ENCODE assay signal across 20 mouse cellular contexts in genomic region chr6:84173626-84174025, GRCm38 (mm10).
A peak's percentile ranks its signal among the peaks of the same experiment; 100 is the strongest.
DNase-seq lines count a peak whose midpoint lies in the region; ATAC-seq and TF ChIP-seq lines count a peak whose summit lies in the region.
"Had no signal": no experiment of that assay in that cellular context is flagged by ENCODE, and none has a peak within 500 bp of the region (broad histone marks: within the 10 kb centered on the region; RNA-seq: fewer than 3 reads in every experiment).

No protein-coding gene starts in this region.

- 0 out of 2 replicates have a peak, but pooled peaks have one; percentile 18 for TF ChIP-seq EP300 in lung, postnatal 0 days (IDR thresholded peaks at IDR 0.05)

- H3K9me3 ChIP-seq in lung, postnatal 0 days (ENCODE audit: low read length): no peaks in the 10 kb centered on the region

- peak; percentile 57; the same call in 1 of the 2 replicates for ATAC-seq in lung, postnatal 0 days
- ATAC-seq in Patski: peak; percentile 92
- ATAC-seq: activated CD4-positive, CD25-positive, alpha-beta regulatory T cell, adult 4 months; CD4-positive, CD25-positive, alpha-beta regulatory T cell, adult 4 months had no signal

- H3K9ac ChIP-seq in lung, postnatal 0 days (replicated peaks; ENCODE audit: low read depth): no peak overlapping the region

- no peak for TF ChIP-seq CTCF in lung, postnatal 0 days (IDR thresholded peaks at IDR 0.05)
- no peak for TF ChIP-seq CTCF in Patski (IDR thresholded peaks at IDR 0.05)

- peak; percentile 27 for DNase-seq in lung, postnatal 0 days (ENCODE audit: low spot score)
- DNase-seq in lung, postnatal 10 days: no peak
- DNase-seq in lung, postnatal 25 days (ENCODE audit: low spot score): peak; percentile 2
- DNase-seq in lung, postnatal 4 days: no peak
- DNase-seq in Patski (ENCODE audit: low read depth, low spot score): no peak
- no peak for DNase-seq in kidney, adult 8-10 months
- DNase-seq: adrenal gland, adult 2 months; adrenal gland, adult 8-10 months; adrenal gland, postnatal 10 days; adrenal gland, postnatal 14 days; adrenal gland, postnatal 25 days; adrenal gland, postnatal 36 days; B cell, adult 2 months; cerebellum, adult 11 months; cerebellum, adult 11-12 months; cerebellum, adult 18-20 months; cerebellum, adult 2 months had no signal

- H3K4me3 ChIP-seq in lung, postnatal 0 days (ENCODE audit: low read depth, low read length): no peak overlapping the region

- in situ Hi-C loops in Patski (cut with MboI; ENCODE audit: low pct_unique_long_range_greater_than_20kb): no loop called here

- no peaks in the 10 kb centered on the region for H3K27me3 ChIP-seq in lung, postnatal 0 days (replicated peaks; ENCODE audit: insufficient read depth, low read length)
- H3K27me3 ChIP-seq in Patski: no peaks in the 10 kb centered on the region

- CTCF ChIA-PET in Patski (lab: Charles Lee): interaction anchor here (1.0 kb wide), 1 partner anchor 8 kb away, joined by 3 read pairs; no protein-coding TSS in a partner anchor

- H3K4me2 ChIP-seq in lung, postnatal 0 days (replicated peaks; ENCODE audit: low read depth, low read length): no peak overlapping the region

- WGBS in lung, postnatal 0 days: 87% methylated on average over 6 of the region's 6 CpGs

- no peaks in the 10 kb centered on the region for H3K36me3 ChIP-seq in lung, postnatal 0 days (ENCODE audit: insufficient read depth, low read length)
- H3K36me3 ChIP-seq: G1E had no signal

- POLR2A ChIA-PET in Patski (lab: Charles Lee): interaction anchor here (1.4 kb wide), 1 partner anchor 22 kb away, joined by 4 read pairs; no protein-coding TSS in a partner anchor

- H3K4me1 ChIP-seq in lung, postnatal 0 days (ENCODE audit: insufficient read depth, low read depth, low read length): no peaks in the 10 kb centered on the region

- H3K27ac ChIP-seq in lung, postnatal 0 days (ENCODE audit: low read length): no peak overlapping the region

Comparison
In these comparisons a context has a peak if more than half of its experiments do, and no peak if none do; other contexts are left out.
1. DNase-seq: peak in lung, postnatal 0 days (single experiment) and lung, postnatal 25 days (single experiment); none in lung, postnatal 10 days (single experiment), lung, postnatal 4 days (0 of 2), Patski (single experiment) and kidney, adult 8-10 months (0 of 2).